Mouse (Mus musculus) limb, embryonic 11.5 days (tissue): Measurements from ENCODE around the gene Slc6a12. TPM values are rescaled to one million over a fixed set of nuclear protein-coding genes. Genes with fewer than 3 reads are reported as not detected.

Source experiments
- ATAC-seq: fragments of 200-750 bp; cut with Nextera tagmentation; 2 replicates; pipeline ENCODE4 v1.8.0; 2017; ENCODE audit warnings: low read depth; ENCODE audit not compliant: insufficient number of reproducible peaks, low FRiP score, low TSS enrichment
- DNase-seq: peaks from one replicate; pipeline ENCODE4 v3.0.0-alpha.2; 2015; ENCODE audit warnings: low spot score
- H3K27ac ChIP-seq: fragments of 300-500 bp; sonication (generic); replicated peaks from 2 replicates; pipeline ENCODE4 v1.5.1; 2014; ENCODE audit warnings: low read depth, mild to moderate bottlenecking, low read length
- H3K27me3 ChIP-seq: fragments of 300-500 bp; sonication (generic); 2 replicates; pipeline ENCODE4 v1.6.1; 2014; ENCODE audit warnings: mild to moderate bottlenecking, low read length, mixed read lengths; ENCODE audit not compliant: control insufficient read depth, insufficient read depth
- H3K36me3 ChIP-seq: fragments of 300-500 bp; sonication (generic); 2 replicates; pipeline ENCODE4 v1.6.1; 2014; ENCODE audit warnings: mild to moderate bottlenecking, low read length, moderate library complexity, mixed read lengths; ENCODE audit not compliant: control insufficient read depth, insufficient read depth
- H3K4me1 ChIP-seq: fragments of 300-500 bp; sonication (generic); 2 replicates; pipeline ENCODE4 v1.6.1; 2014; ENCODE audit warnings: low read length, mixed read lengths; ENCODE audit not compliant: control insufficient read depth, insufficient read depth
- H3K4me2 ChIP-seq: fragments of 300-500 bp; sonication (generic); 2 replicates; pipeline ENCODE4 v1.6.1; 2014; ENCODE audit warnings: low read depth, mild to moderate bottlenecking, moderate library complexity; ENCODE audit not compliant: severe bottlenecking
- H3K4me3 ChIP-seq: fragments of 300-500 bp; sonication (generic); 2 replicates; pipeline ENCODE4 v1.5.1; 2014; ENCODE audit warnings: low read depth, low read length
- H3K9ac ChIP-seq: fragments of 300-500 bp; sonication (generic); 2 replicates; pipeline ENCODE4 v1.6.1; 2014; ENCODE audit warnings: mild to moderate bottlenecking, low read length
- H3K9me3 ChIP-seq: fragments of 300-500 bp; sonication (generic); 2 replicates; pipeline ENCODE4 v1.6.1; 2016; ENCODE audit warnings: low read length; ENCODE audit not compliant: control insufficient read depth
- WGBS: fragments of 180-500 bp; shearing (Covaris S2); extraction: QIAGEN DNeasy Blood & Tissue Kit; methylation state at CpG from one replicate; pipeline ENCODE4 v1.1.7; 2014; 5-methylcytosine and 5-hydroxymethylcytosine counted together
- polyA plus RNA-seq: library from polyadenylated mRNA; unstranded; fragments of >200 nt; fragmentation: Nextera tagmentation; extraction: Ambion mirVana; gene quantifications from 2 replicates; pipeline ENCODE4 v1.2.1, GENCODE M21; 2014

The Slc6a12 gene
- polyA plus RNA-seq, 1 experiment from 2014 or later = 0.53 TPM

- no peaks in the 10 kb centered on the region for H3K27me3 ChIP-seq
- no peaks in the 10 kb centered on the region for H3K36me3 ChIP-seq
- H3K9me3 ChIP-seq = no peaks in the 10 kb centered on the region
- H3K4me2 ChIP-seq = no peak overlapping the region
- H3K27ac ChIP-seq = no peak overlapping the region
- DNase-seq (no peak), ATAC-seq (no peak)
- H3K4me1 ChIP-seq = no peaks in the 10 kb centered on the region
- no peak overlapping the region for H3K9ac ChIP-seq
- 79% methylated on average over 8 of the region's 8 CpGs for WGBS
- no peak overlapping the region for H3K4me3 ChIP-seq
These were observed 37.7 kb downstream of the Slc6a12 start for GRCm38 (mm10) chr6:121380576-121380975.

- no peak overlapping the region for H3K27ac ChIP-seq
- no peak overlapping the region for H3K4me2 ChIP-seq
- no peaks in the 10 kb centered on the region for H3K36me3 ChIP-seq
- no peaks in the 10 kb centered on the region for H3K27me3 ChIP-seq
- no peaks in the 10 kb centered on the region for H3K4me1 ChIP-seq
- no peak overlapping the region for H3K9ac ChIP-seq
- ATAC-seq (no peak), DNase-seq (no peak)
- 58% methylated on average over 10 of the region's 10 CpGs for whole genome bisulfite sequencing
- no peaks in the 10 kb centered on the region for H3K9me3 ChIP-seq
- no peak overlapping the region for H3K4me3 ChIP-seq
These were observed 39.2 kb downstream of the Slc6a12 start for GRCm38 (mm10) chr6:121382071-121382470.

- Histone ChIP-seq H3K9me3 (no peaks in the 10 kb centered on the region), H3K27ac (no peak overlapping the region), H3K36me3 (no peaks in the 10 kb centered on the region), H3K4me2 (no peak overlapping the region), H3K9ac (no peak overlapping the region), H3K4me3 (no peak overlapping the region), H3K27me3 (no peaks in the 10 kb centered on the region), H3K4me1 (no peaks in the 10 kb centered on the region)
- no peak for ATAC-seq
- DNase-seq = no peak
- WGBS = 83% methylated on average over 3 of the region's 3 CpGs
These were observed 42.5 kb downstream of the Slc6a12 start for GRCm38 (mm10) chr6:121385397-121385796.

GRCm38 (mm10) chr6:121392610-121393252 is 49.9 kb downstream of the Slc6a12 start:
- Histone ChIP-seq H3K4me3 (no peak overlapping the region), H3K9me3 (no peaks in the 10 kb centered on the region; the same call in 1 of the 2 replicates), H3K27me3 (no peaks in the 10 kb centered on the region), H3K9ac (no peak overlapping the region), H3K27ac (no peak overlapping the region), H3K4me2 (no peak overlapping the region), H3K36me3 (no peaks in the 10 kb centered on the region), H3K4me1 (no peaks in the 10 kb centered on the region)
- ATAC-seq (no peak), DNase-seq (no peak)
- WGBS = 85% methylated on average over 4 of the region's 4 CpGs

- no peaks in the 10 kb centered on the region for H3K27me3 ChIP-seq
- no peaks in the 10 kb centered on the region for H3K9me3 ChIP-seq
- no peak overlapping the region for H3K4me2 ChIP-seq
- H3K9ac ChIP-seq = no peak overlapping the region
- DNase-seq = no peak
- whole genome bisulfite sequencing = 90% methylated on average over 6 of the region's 6 CpGs
- no peaks in the 10 kb centered on the region for H3K36me3 ChIP-seq
- no peaks in the 10 kb centered on the region for H3K4me1 ChIP-seq
- H3K27ac ChIP-seq = no peak overlapping the region
- no peak for ATAC-seq
- no peak overlapping the region for H3K4me3 ChIP-seq
These were observed 58.3 kb downstream of the Slc6a12 start for GRCm38 (mm10) chr6:121401140-121401539.

GRCm38 (mm10) chr6:121401826-121402660 is 59.2 kb downstream of the Slc6a12 start:
- whole genome bisulfite sequencing = 88% methylated on average over 14 of the region's 14 CpGs
- Histone ChIP-seq H3K27me3 (no peaks in the 10 kb centered on the region), H3K27ac (no peak overlapping the region), H3K4me1 (no peaks in the 10 kb centered on the region), H3K36me3 (no peaks in the 10 kb centered on the region), H3K9ac (no peak overlapping the region), H3K9me3 (no peaks in the 10 kb centered on the region), H3K4me3 (no peak overlapping the region), H3K4me2 (no peak overlapping the region)
- no peak for ATAC-seq
- DNase-seq = no peak

- 90% methylated on average over 8 of the region's 8 CpGs for WGBS
- no peaks in the 10 kb centered on the region for H3K27me3 ChIP-seq
- no peaks in the 10 kb centered on the region for H3K36me3 ChIP-seq
- H3K4me3 ChIP-seq = no peak overlapping the region
- DNase-seq (no peak), ATAC-seq (no peak)
- no peaks in the 10 kb centered on the region for H3K4me1 ChIP-seq
- H3K4me2 ChIP-seq = no peak overlapping the region
- no peak overlapping the region for H3K9ac ChIP-seq
- no peaks in the 10 kb centered on the region for H3K9me3 ChIP-seq
- no peak overlapping the region for H3K27ac ChIP-seq
These were observed 59.9 kb downstream of the Slc6a12 start for GRCm38 (mm10) chr6:121402661-121403244.

- no peaks in the 10 kb centered on the region for H3K4me1 ChIP-seq
- 86% methylated on average over 8 of the region's 8 CpGs for WGBS
- H3K27me3 ChIP-seq = 0 out of 2 replicates have a peak, but pooled peaks cover 2% of the 10 kb centered on the region
- ATAC-seq (no peak), DNase-seq (no peak)
- H3K4me2 ChIP-seq = no peak overlapping the region
- H3K9me3 ChIP-seq = no peaks in the 10 kb centered on the region
- H3K9ac ChIP-seq = no peak overlapping the region
- H3K36me3 ChIP-seq = no peaks in the 10 kb centered on the region
- H3K4me3 ChIP-seq = no peak overlapping the region
- no peak overlapping the region for H3K27ac ChIP-seq
These were observed 62.4 kb downstream of the Slc6a12 start for GRCm38 (mm10) chr6:121405311-121405710.
